Mouse (Mus musculus): ENCODE results near the gene Rps25.
"Not testable (repeated sequence)": the region's sequence is repeated elsewhere in the genome, so short reads cannot be mapped to it uniquely, and the experiment has no call there.

Gene Rps25

GRCm38 (mm10) chr9:44406906-44407751, at the start of gene Rps25, which contains the start of gene Trappc4:
Gene Rps25 (plus strand): TSS chr9:44407139.
Gene Trappc4 (minus strand): TSS chr9:44407600.
- peak; percentile 85 to 88 for DNase-seq (ENCODE audit: low spot score in 2 of 2)

- no peak for DNase-seq (ENCODE audit: low spot score in 2 of 2)
These were observed 49.7 kb upstream of the Rps25 start for GRCm38 (mm10) chr9:44357207-44357606.

GRCm38 (mm10) chr9:44361190-44361917, 45.6 kb upstream of the Rps25 start, which contains the start of gene Vps11:
Gene Vps11 (minus strand): TSS chr9:44361670.
- DNase-seq (ENCODE audit: low spot score in 2 of 2): peak; percentile 89 to 90

GRCm38 (mm10) chr9:44361931-44362330, 45.0 kb upstream of the Rps25 start:
- DNase-seq (ENCODE audit: low spot score in 2 of 2): not testable (repeated sequence)

GRCm38 (mm10) chr9:44364480-44364879, 42.5 kb upstream of the Rps25 start:
- DNase-seq (ENCODE audit: low spot score in 2 of 2): no peak

GRCm38 (mm10) chr9:44373386-44373785, 33.6 kb upstream of the Rps25 start:
- DNase-seq (ENCODE audit: low spot score in 2 of 2): no peak

GRCm38 (mm10) chr9:44376141-44376540, 30.8 kb upstream of the Rps25 start:
- DNase-seq (ENCODE audit: low spot score in 2 of 2): no peak

GRCm38 (mm10) chr9:44377335-44377734, 29.6 kb upstream of the Rps25 start:
- not testable (repeated sequence) for DNase-seq (ENCODE audit: low spot score in 2 of 2)

- DNase-seq (ENCODE audit: low spot score in 2 of 2): no peak
These were observed 28.7 kb upstream of the Rps25 start for GRCm38 (mm10) chr9:44378153-44378730.

GRCm38 (mm10) chr9:44379054-44379834, 27.7 kb upstream of the Rps25 start, which contains the start of gene Hyou1:
Gene Hyou1 (plus strand): TSS chr9:44379490.
- DNase-seq (ENCODE audit: low spot score in 2 of 2): peak; percentile 98 to 99

- DNase-seq (ENCODE audit: low spot score in 2 of 2): no peak
These were observed 27.1 kb upstream of the Rps25 start for GRCm38 (mm10) chr9:44379862-44380261.

- no peak for DNase-seq (ENCODE audit: low spot score in 2 of 2)
These were observed 22.3 kb upstream of the Rps25 start for GRCm38 (mm10) chr9:44384596-44384995.

GRCm38 (mm10) chr9:44387221-44387620, 19.7 kb upstream of the Rps25 start:
- no peak for DNase-seq (ENCODE audit: low spot score in 2 of 2)

GRCm38 (mm10) chr9:44389273-44389672, 17.7 kb upstream of the Rps25 start:
- no peak for DNase-seq (ENCODE audit: low spot score in 2 of 2)

GRCm38 (mm10) chr9:44391466-44391865, 15.5 kb upstream of the Rps25 start:
- DNase-seq (ENCODE audit: low spot score in 2 of 2): no peak

- DNase-seq (ENCODE audit: low spot score in 2 of 2): peak; percentile 91 to 95
These were observed 10.1 kb upstream of the Rps25 start, which contains the start of gene Slc37a4 for GRCm38 (mm10) chr9:44396684-44397411. Gene Slc37a4 (plus strand): TSS chr9:44396852.

- no peak for DNase-seq (ENCODE audit: low spot score in 2 of 2)
These were observed 8.9 kb upstream of the Rps25 start for GRCm38 (mm10) chr9:44398087-44398486.

GRCm38 (mm10) chr9:44398551-44398950, 8.4 kb upstream of the Rps25 start:
- DNase-seq (ENCODE audit: low spot score in 2 of 2): no peak

- DNase-seq (ENCODE audit: low spot score in 2 of 2): no peak
These were observed 7.7 kb upstream of the Rps25 start for GRCm38 (mm10) chr9:44399114-44399794.

GRCm38 (mm10) chr9:44399795-44400114, 7.2 kb upstream of the Rps25 start:
- no peak for DNase-seq (ENCODE audit: low spot score in 2 of 2)

Measured in right cerebral cortex, postnatal 36 days (tissue).